Mouse (Mus musculus): ENCODE results near the gene Tsc22d1.

- TF ChIP-seq CTCF (IDR thresholded peaks at IDR 0.05; ENCODE audit: low read depth, low read length) = no peak
- no peak for TF ChIP-seq GATA1 (IDR thresholded peaks at IDR 0.05; ENCODE audit: borderline replicate concordance, low read length)
- TF ChIP-seq TAL1 (conservative IDR thresholded peaks at IDR 0.05; ENCODE audit: low read depth, low read length) = no peak
Observed at GRCm38 (mm10) chr14:76527758-76528313, 113.1 kb downstream of the Tsc22d1 start.

Data from G1E (cell line).